ENCODE assay signal across 24 mouse cellular contexts in genomic region chr9:90262063-90262462, GRCm38 (mm10). TPM values are rescaled to one million over a fixed set of nuclear protein-coding genes. Genes with fewer than 3 reads are reported as not detected.
DNase-seq lines count a peak whose midpoint lies in the region; ATAC-seq and TF ChIP-seq lines count a peak whose summit lies in the region.
"Had no signal": no experiment of that assay in that cellular context is flagged by ENCODE, and none has a peak within 500 bp of the region (broad histone marks: within the 10 kb centered on the region; RNA-seq: fewer than 3 reads in every experiment).

No protein-coding gene starts in this region.

- no peaks in the 10 kb centered on the region for H3K9me3 ChIP-seq in erythroblast, embryonic 14.5 days (ENCODE audit: control insufficient read depth, low read length)
- H3K9me3 ChIP-seq in liver, embryonic 16.5 days (replicated peaks; ENCODE audit: control insufficient read depth, low read length), result no peaks in the 10 kb centered on the region
- H3K9me3 ChIP-seq: embryonic facial prominence, embryonic 12.5 days; forebrain, embryonic 15.5 days; hindbrain, embryonic 15.5 days; midbrain, embryonic 12.5 days had no signal

- peak; percentile 1 for DNase-seq in thymus, adult 2 months
- DNase-seq in thymus, postnatal 25 days, result no peak
- no peak for DNase-seq in liver, adult 2 months (ENCODE audit: extremely low read depth, low read depth, low spot score)
- DNase-seq in cerebellum, postnatal 14 days, result no peak
- no peak for DNase-seq in right cerebral cortex, adult 2 months (ENCODE audit: low spot score in 2 of 2)
- DNase-seq: adrenal gland, adult 8-10 months; B cell, adult 2 months; cerebellum, adult 9-11 months; gastrocnemius, postnatal 14 days; heart, adult 18-20 months; kidney, postnatal 25 days; lung, adult 2 months; retina, postnatal 1 day had no signal

- H3K27ac ChIP-seq in thymus, adult 2 months (ENCODE audit: control insufficient read depth, insufficient read depth, low read length), result no peak overlapping the region
- H3K27ac ChIP-seq in liver, adult 2 months (replicated peaks; ENCODE audit: insufficient read depth, low read depth, low read length), result peak overlapping the region; percentile 88
- H3K27ac ChIP-seq in liver, embryonic 16.5 days (ENCODE audit: low read length), result peak overlapping the region; percentile 84
- H3K27ac ChIP-seq: embryonic facial prominence, embryonic 12.5 days; forebrain, embryonic 15.5 days; hindbrain, embryonic 15.5 days; layer of hippocampus, adult 2 months; midbrain, embryonic 12.5 days had no signal

- peak; percentile 74 for ATAC-seq in liver, embryonic 16.5 days (ENCODE audit: low read depth)
- no peak for ATAC-seq in cerebellum, adult (ENCODE audit: insufficient number of reproducible peaks, low FRiP score, low TSS enrichment)
- ATAC-seq: activated CD4-positive, CD25-positive, alpha-beta regulatory T cell, adult 4 months; forebrain, embryonic 15.5 days had no signal

- 79% methylated on average over 3 of the region's 3 CpGs for WGBS in thymus, adult 2 months
- 44% methylated on average over 3 of the region's 3 CpGs for WGBS in liver, adult 2 months
- 14% methylated on average over 3 of the region's 3 CpGs for WGBS in liver, embryonic 16.5 days (ENCODE audit: insufficient replicate concordance)

- H3K27me3 ChIP-seq in thymus, adult 2 months (ENCODE audit: control insufficient read depth, insufficient read depth, low read length), result no peaks in the 10 kb centered on the region
- H3K27me3 ChIP-seq in erythroblast, embryonic 14.5 days (ENCODE audit: control insufficient read depth), result no peaks in the 10 kb centered on the region
- no peaks in the 10 kb centered on the region for H3K27me3 ChIP-seq in liver, adult 2 months (ENCODE audit: control insufficient read depth, insufficient read depth, low read length)
- H3K27me3 ChIP-seq in liver, embryonic 16.5 days (ENCODE audit: control insufficient read depth, insufficient read depth, low read depth, low read length), result no peaks in the 10 kb centered on the region
- H3K27me3 ChIP-seq: CH12.LX; embryonic facial prominence, embryonic 12.5 days; forebrain, embryonic 15.5 days; hindbrain, embryonic 15.5 days; midbrain, embryonic 12.5 days had no signal

- H3K36me3 ChIP-seq in thymus, adult 2 months (ENCODE audit: control insufficient read depth, insufficient read depth, low read length), result no peaks in the 10 kb centered on the region
- H3K36me3 ChIP-seq in erythroblast, embryonic 14.5 days (ENCODE audit: control insufficient read depth), result peaks cover 96% of the 10 kb centered on the region
- peaks cover 4% of the 10 kb centered on the region; the same call in 1 of the 2 replicates for H3K36me3 ChIP-seq in liver, adult 2 months (ENCODE audit: control insufficient read depth, insufficient read depth, low read length)
- H3K36me3 ChIP-seq in liver, embryonic 16.5 days (ENCODE audit: control insufficient read depth, insufficient read depth), result peaks cover 5% of the 10 kb centered on the region; the same call in 1 of the 2 replicates
- H3K36me3 ChIP-seq: forebrain, embryonic 15.5 days; G1E; hindbrain, embryonic 15.5 days had no signal

- no peak overlapping the region for H3K4me3 ChIP-seq in thymus, adult 2 months (ENCODE audit: control insufficient read depth, insufficient read depth, low read length)
- peak overlapping the region; percentile 32 for H3K4me3 ChIP-seq in erythroblast, embryonic 14.5 days (replicated peaks)
- no peak overlapping the region for H3K4me3 ChIP-seq in liver, adult 2 months (ENCODE audit: insufficient read depth, low read depth, low read length)
- no peak overlapping the region for H3K4me3 ChIP-seq in liver, embryonic 16.5 days (ENCODE audit: low read depth, low read length)
- H3K4me3 ChIP-seq: embryonic facial prominence, embryonic 12.5 days; forebrain, embryonic 15.5 days; hindbrain, embryonic 15.5 days; layer of hippocampus, adult 2 months; midbrain, embryonic 12.5 days had no signal

- TF ChIP-seq CTCF in thymus, adult 2 months (IDR thresholded peaks at IDR 0.05; ENCODE audit: borderline replicate concordance, control insufficient read depth, extremely low read depth, insufficient read depth, low read length, poor library complexity), result no peak
- no peak for TF ChIP-seq CTCF in liver, adult 2 months (IDR thresholded peaks at IDR 0.05; ENCODE audit: low read depth, low read length)

- peaks cover 40% of the 10 kb centered on the region; the same call in 1 of the 2 replicates for H3K79me2 ChIP-seq in liver, adult 2 months (ENCODE audit: control insufficient read depth, insufficient read depth, low read length)

- no peak overlapping the region for H3K9ac ChIP-seq in liver, adult 2 months (ENCODE audit: low read depth, low read length)
- H3K9ac ChIP-seq in liver, embryonic 16.5 days (ENCODE audit: low read depth, low read length), result no peak overlapping the region
- H3K9ac ChIP-seq: embryonic facial prominence, embryonic 12.5 days; forebrain, embryonic 15.5 days; hindbrain, embryonic 15.5 days; midbrain, embryonic 12.5 days had no signal

- TF ChIP-seq POLR2A in thymus, adult 2 months (IDR thresholded peaks at IDR 0.05; ENCODE audit: control insufficient read depth, extremely low read depth, insufficient read depth, low read length, poor library complexity), result no peak
- TF ChIP-seq POLR2A in liver, adult 2 months (IDR thresholded peaks at IDR 0.05; ENCODE audit: extremely low read depth, insufficient read depth, low read length), result no peak

- peaks cover 50% of the 10 kb centered on the region for H3K4me1 ChIP-seq in thymus, adult 2 months (replicated peaks; ENCODE audit: control insufficient read depth, insufficient read depth, low read length)
- peaks cover 99% of the 10 kb centered on the region for H3K4me1 ChIP-seq in erythroblast, embryonic 14.5 days (ENCODE audit: control insufficient read depth)
- peaks cover 61% of the 10 kb centered on the region for H3K4me1 ChIP-seq in liver, adult 2 months (ENCODE audit: control insufficient read depth, insufficient read depth, low read length)
- H3K4me1 ChIP-seq in liver, embryonic 16.5 days (ENCODE audit: control insufficient read depth, low read depth, low read length), result peaks cover 91% of the 10 kb centered on the region
- H3K4me1 ChIP-seq: forebrain, embryonic 15.5 days; hindbrain, embryonic 15.5 days; midbrain, embryonic 12.5 days had no signal

- H3K4me2 ChIP-seq in liver, embryonic 16.5 days (ENCODE audit: low read depth, low read length), result peak overlapping the region; percentile 21
- H3K4me2 ChIP-seq: embryonic facial prominence, embryonic 12.5 days; forebrain, embryonic 15.5 days; hindbrain, embryonic 15.5 days; midbrain, embryonic 12.5 days had no signal

RNA-seq across cellular contexts. Expression of gene Tbc1d2b, which starts 8.5 kb away (rescaled TPM):
- 54.5 and 59.1 TPM in 2 replicates for polyA plus RNA-seq in thymus, adult 2 months (2012; rRNA removed)
- 1.8 and 2.0 TPM in 2 replicates for polyA plus RNA-seq in erythroblast, embryonic 14.5 days (2012)
- 14.1 and 22.1 TPM in 2 replicates for total RNA-seq in liver, adult 2 months (2014; rRNA removed)
- 12.7 and 16.9 TPM in 2 replicates for polyA plus RNA-seq in liver, adult 2 months (2012; rRNA removed)
- 8.0 and 8.3 TPM in 2 replicates for polyA plus RNA-seq in liver, embryonic 16.5 days (2015; fragmentation: Nextera tagmentation; extraction: Ambion mirVana)
